Comparison of ENCODE assay signal across 8 mouse cellular contexts in genomic region chr7:127636963-127637362, GRCm38 (mm10). TPM values are rescaled to one million over a fixed set of nuclear protein-coding genes. Genes with fewer than 3 reads are reported as not detected.
DNase-seq lines count a peak whose midpoint lies in the region; ATAC-seq lines count a peak whose summit lies in the region.

No protein-coding gene starts in this region.

- 0% methylated on average over 27 of the region's 27 CpGs for WGBS in embryonic facial prominence, embryonic 15.5 days
- WGBS in limb, embryonic 13.5 days, result under 1% methylated on average over 27 of the region's 27 CpGs
- WGBS in midbrain, embryonic 13.5 days, result under 1% methylated on average over 27 of the region's 27 CpGs
- under 1% methylated on average over 27 of the region's 27 CpGs for WGBS in stomach, embryonic 15.5 days

- no peaks in the 10 kb centered on the region for H3K27me3 ChIP-seq in embryonic facial prominence, embryonic 15.5 days
- H3K27me3 ChIP-seq in limb, embryonic 13.5 days, result no peaks in the 10 kb centered on the region
- H3K27me3 ChIP-seq in midbrain, embryonic 13.5 days, result peaks cover 4% of the 10 kb centered on the region; the same call in 1 of the 2 replicates
- H3K27me3 ChIP-seq in stomach, embryonic 15.5 days (replicated peaks), result no peaks in the 10 kb centered on the region

- no peaks in the 10 kb centered on the region for H3K36me3 ChIP-seq in embryonic facial prominence, embryonic 15.5 days
- no peaks in the 10 kb centered on the region for H3K36me3 ChIP-seq in limb, embryonic 13.5 days
- no peaks in the 10 kb centered on the region for H3K36me3 ChIP-seq in midbrain, embryonic 13.5 days
- H3K36me3 ChIP-seq in stomach, embryonic 15.5 days, result no peaks in the 10 kb centered on the region

- peak overlapping the region; percentile 28 for H3K9ac ChIP-seq in embryonic facial prominence, embryonic 15.5 days
- peak overlapping the region; percentile 75 for H3K9ac ChIP-seq in limb, embryonic 13.5 days
- H3K9ac ChIP-seq in midbrain, embryonic 13.5 days (replicated peaks), result peak overlapping the region; percentile 66
- peak overlapping the region; percentile 13; the same call in 1 of the 2 replicates for H3K9ac ChIP-seq in stomach, embryonic 15.5 days

- ATAC-seq in cerebellum, adult (ENCODE audit: insufficient number of reproducible peaks, low FRiP score, low TSS enrichment), result peak; percentile 90; the same call in 1 of the 2 replicates
- peak; percentile 85 for ATAC-seq in embryonic facial prominence, embryonic 15.5 days (ENCODE audit: insufficient number of reproducible peaks, low FRiP score, low TSS enrichment, low read depth)
- peak; percentile 78; the same call in 1 of the 2 replicates for ATAC-seq in limb, embryonic 13.5 days (ENCODE audit: low FRiP score, low read depth)
- peak; percentile 84 for ATAC-seq in midbrain, embryonic 13.5 days
- ATAC-seq in stomach, embryonic 15.5 days (ENCODE audit: insufficient read depth, low FRiP score, low read depth), result peak; percentile 68

- peak overlapping the region; percentile 71 for H3K4me2 ChIP-seq in embryonic facial prominence, embryonic 15.5 days (replicated peaks)
- peak overlapping the region; percentile 78 for H3K4me2 ChIP-seq in limb, embryonic 13.5 days (replicated peaks)
- peak overlapping the region; percentile 70 for H3K4me2 ChIP-seq in midbrain, embryonic 13.5 days (replicated peaks)
- H3K4me2 ChIP-seq in stomach, embryonic 15.5 days, result peak overlapping the region; percentile 64

- peaks cover 8% of the 10 kb centered on the region for H3K4me1 ChIP-seq in embryonic facial prominence, embryonic 15.5 days
- peaks cover 7% of the 10 kb centered on the region; the same call in 1 of the 2 replicates for H3K4me1 ChIP-seq in limb, embryonic 13.5 days
- peaks cover 8% of the 10 kb centered on the region for H3K4me1 ChIP-seq in midbrain, embryonic 13.5 days (replicated peaks)
- H3K4me1 ChIP-seq in stomach, embryonic 15.5 days, result no peaks in the 10 kb centered on the region

- H3K4me3 ChIP-seq in embryonic facial prominence, embryonic 15.5 days (replicated peaks), result peak overlapping the region; percentile 62
- H3K4me3 ChIP-seq in limb, embryonic 13.5 days, result peak overlapping the region; percentile 59
- H3K4me3 ChIP-seq in midbrain, embryonic 13.5 days (replicated peaks), result peak overlapping the region; percentile 62
- H3K4me3 ChIP-seq in stomach, embryonic 15.5 days (replicated peaks), result peak overlapping the region; percentile 58

- no peak overlapping the region for H3K27ac ChIP-seq in embryonic facial prominence, embryonic 15.5 days (replicated peaks)
- no peak overlapping the region for H3K27ac ChIP-seq in limb, embryonic 13.5 days
- H3K27ac ChIP-seq in midbrain, embryonic 13.5 days, result no peak overlapping the region
- no peak overlapping the region for H3K27ac ChIP-seq in stomach, embryonic 15.5 days

- DNase-seq in heart, adult 9 months (ENCODE audit: low spot score in 2 of 2), result peak; percentile 63 to 69
- peak; percentile 66 to 70 for DNase-seq in kidney, adult 8-10 months
- DNase-seq in spleen, adult 12 weeks (ENCODE audit: low spot score), result no peak

- no peaks in the 10 kb centered on the region for H3K9me3 ChIP-seq in embryonic facial prominence, embryonic 15.5 days (replicated peaks)
- no peaks in the 10 kb centered on the region for H3K9me3 ChIP-seq in limb, embryonic 13.5 days
- H3K9me3 ChIP-seq in midbrain, embryonic 13.5 days, result no peaks in the 10 kb centered on the region
- no peaks in the 10 kb centered on the region for H3K9me3 ChIP-seq in stomach, embryonic 15.5 days

RNA-seq across cellular contexts. Expression of gene Zfp629, which starts 21.4 kb away (rescaled TPM):
- polyA plus RNA-seq in embryonic facial prominence, embryonic 15.5 days (2015; fragmentation: Nextera tagmentation; extraction: Ambion mirVana), result 11.4 and 11.9 TPM in 2 replicates
- 16.2 and 19.2 TPM in 2 replicates for polyA plus RNA-seq in limb, embryonic 13.5 days (2015; fragmentation: Nextera tagmentation; extraction: Ambion mirVana)
- polyA plus RNA-seq in midbrain, embryonic 13.5 days (2015; fragmentation: Nextera tagmentation; extraction: Ambion mirVana), result 30.8 and 32.5 TPM in 2 replicates
- polyA plus RNA-seq in stomach, embryonic 15.5 days (2015; fragmentation: Nextera tagmentation; extraction: Ambion mirVana), result 9.4 and 10.3 TPM in 2 replicates

RNA-seq across cellular contexts. Expression of gene Rnf40, which starts 48.4 kb away (rescaled TPM):
- 47.5 and 51.5 TPM in 2 replicates for polyA plus RNA-seq in embryonic facial prominence, embryonic 15.5 days (2015; fragmentation: Nextera tagmentation; extraction: Ambion mirVana)
- 51.6 and 54.9 TPM in 2 replicates for polyA plus RNA-seq in limb, embryonic 13.5 days (2015; fragmentation: Nextera tagmentation; extraction: Ambion mirVana)
- polyA plus RNA-seq in midbrain, embryonic 13.5 days (2015; fragmentation: Nextera tagmentation; extraction: Ambion mirVana), result 53.3 and 54.4 TPM in 2 replicates
- polyA plus RNA-seq in stomach, embryonic 15.5 days (2015; fragmentation: Nextera tagmentation; extraction: Ambion mirVana), result 37.8 and 42.0 TPM in 2 replicates

RNA-seq across cellular contexts. Expression of gene Ccdc189, which starts 48.6 kb away (rescaled TPM):
- polyA plus RNA-seq in embryonic facial prominence, embryonic 15.5 days (2015; fragmentation: Nextera tagmentation; extraction: Ambion mirVana), result 19.2 and 29.0 TPM in 2 replicates
- 9.2 and 9.6 TPM in 2 replicates for polyA plus RNA-seq in limb, embryonic 13.5 days (2015; fragmentation: Nextera tagmentation; extraction: Ambion mirVana)
- 13.0 and 14.5 TPM in 2 replicates for polyA plus RNA-seq in midbrain, embryonic 13.5 days (2015; fragmentation: Nextera tagmentation; extraction: Ambion mirVana)
- 5.8 and 7.2 TPM in 2 replicates for polyA plus RNA-seq in stomach, embryonic 15.5 days (2015; fragmentation: Nextera tagmentation; extraction: Ambion mirVana)

Comparison
In these comparisons a context has a peak if more than half of its experiments do, and no peak if none do; other contexts are left out.
1. H3K9ac ChIP-seq: peak in every context shown above with its lines; median percentile 75 in limb, embryonic 13.5 days; 66 in midbrain, embryonic 13.5 days; 28 in embryonic facial prominence, embryonic 15.5 days; 13 in stomach, embryonic 15.5 days.